Mouse (Mus musculus): ENCODE measurements at regions not wholly inside any gene's neighbourhood (a gene's known extent, or its start where the extent isn't known, plus 50 kb on each side); places are given as distances from the start of the nearest gene placed in this dataset.

- Histone ChIP-seq H3K79me2 (ENCODE audit: control insufficient read depth, insufficient read depth) (no peaks in the 10 kb centered on the region), H3K79me3 (ENCODE audit: low read depth) (no peaks in the 10 kb centered on the region), H3K36me3 (ENCODE audit: control insufficient read depth, insufficient read depth) (no peaks in the 10 kb centered on the region), H3K4me3 (ENCODE audit: insufficient read depth, poor library complexity, severe bottlenecking) (no peak overlapping the region), H3ac (ENCODE audit: control insufficient read depth, insufficient read length, low read depth) (no peak overlapping the region), H3K27me3 (ENCODE audit: control insufficient read depth, insufficient read depth, insufficient read length) (peaks cover 3% of the 10 kb centered on the region)
- TF ChIP-seq FOSL1 (IDR thresholded peaks at IDR 0.05; ENCODE audit: insufficient read depth, low read length, poor library complexity, severe bottlenecking) (no peak), USF1 (IDR thresholded peaks at IDR 0.05; ENCODE audit: low read depth) (no peak), MYOG (IDR thresholded peaks at IDR 0.05; ENCODE audit: control insufficient read depth, extremely low read depth, insufficient read length) (no peak), CEBPB (IDR thresholded peaks at IDR 0.05; ENCODE audit: low read depth) (no peak), MAX (IDR thresholded peaks at IDR 0.05) (no peak), MYOD1 (IDR thresholded peaks at IDR 0.05; ENCODE audit: control insufficient read depth, insufficient read length, low read depth) (no peak), CTCF (IDR thresholded peaks at IDR 0.05; ENCODE audit: control insufficient read depth, insufficient read depth, insufficient read length) (no peak)
These were observed 287.1 kb upstream of the Mki67 start for GRCm38 (mm10) chr7:136003291-136003690.

- Histone ChIP-seq H3ac (ENCODE audit: control insufficient read depth, insufficient read length, low read depth) (no peak overlapping the region), H3K27me3 (ENCODE audit: control insufficient read depth, insufficient read depth, insufficient read length) (peaks cover 10% of the 10 kb centered on the region), H3K79me3 (ENCODE audit: low read depth) (no peaks in the 10 kb centered on the region), H3K36me3 (ENCODE audit: control insufficient read depth, insufficient read depth) (no peaks in the 10 kb centered on the region), H3K79me2 (ENCODE audit: control insufficient read depth, insufficient read depth) (no peaks in the 10 kb centered on the region), H3K4me3 (ENCODE audit: insufficient read depth, poor library complexity, severe bottlenecking) (no peak overlapping the region)
- TF ChIP-seq MAX (IDR thresholded peaks at IDR 0.05) (no peak), FOSL1 (IDR thresholded peaks at IDR 0.05; ENCODE audit: insufficient read depth, low read length, poor library complexity, severe bottlenecking) (no peak), CTCF (IDR thresholded peaks at IDR 0.05; ENCODE audit: control insufficient read depth, insufficient read depth, insufficient read length) (no peak), USF1 (IDR thresholded peaks at IDR 0.05; ENCODE audit: low read depth) (no peak), MYOD1 (IDR thresholded peaks at IDR 0.05; ENCODE audit: control insufficient read depth, insufficient read length, low read depth) (no peak), MYOG (IDR thresholded peaks at IDR 0.05; ENCODE audit: control insufficient read depth, extremely low read depth, insufficient read length) (no peak), CEBPB (IDR thresholded peaks at IDR 0.05; ENCODE audit: low read depth) (no peak)
These were observed 291.8 kb upstream of the Mki67 start for GRCm38 (mm10) chr7:136007796-136008455.

- Histone ChIP-seq H3K79me3 (ENCODE audit: low read depth) (no peaks in the 10 kb centered on the region), H3K36me3 (ENCODE audit: control insufficient read depth, insufficient read depth) (no peaks in the 10 kb centered on the region), H3ac (ENCODE audit: control insufficient read depth, insufficient read length, low read depth) (no peak overlapping the region), H3K27me3 (ENCODE audit: control insufficient read depth, insufficient read depth, insufficient read length) (peaks cover 10% of the 10 kb centered on the region), H3K4me3 (ENCODE audit: insufficient read depth, poor library complexity, severe bottlenecking) (no peak overlapping the region), H3K79me2 (ENCODE audit: control insufficient read depth, insufficient read depth) (no peaks in the 10 kb centered on the region)
- TF ChIP-seq CEBPB (IDR thresholded peaks at IDR 0.05; ENCODE audit: low read depth) (no peak), MYOG (IDR thresholded peaks at IDR 0.05; ENCODE audit: control insufficient read depth, extremely low read depth, insufficient read length) (no peak), MAX (IDR thresholded peaks at IDR 0.05) (no peak), CTCF (IDR thresholded peaks at IDR 0.05; ENCODE audit: control insufficient read depth, insufficient read depth, insufficient read length) (no peak), USF1 (IDR thresholded peaks at IDR 0.05; ENCODE audit: low read depth) (no peak)
These were observed 292.3 kb upstream of the Mki67 start for GRCm38 (mm10) chr7:136008486-136008885.

- no peaks in the 10 kb centered on the region for H3K79me3 ChIP-seq (ENCODE audit: low read depth)
- H3K27me3 ChIP-seq (ENCODE audit: control insufficient read depth, insufficient read depth, insufficient read length), result peaks cover 10% of the 10 kb centered on the region
- TF ChIP-seq FOSL1 (IDR thresholded peaks at IDR 0.05; ENCODE audit: insufficient read depth, low read length, poor library complexity, severe bottlenecking) (no peak), CTCF (IDR thresholded peaks at IDR 0.05; ENCODE audit: control insufficient read depth, insufficient read depth, insufficient read length) (peak; percentile 35)
- H3ac ChIP-seq (ENCODE audit: control insufficient read depth, insufficient read length, low read depth), result no peak overlapping the region
- H3K36me3 ChIP-seq (ENCODE audit: control insufficient read depth, insufficient read depth), result no peaks in the 10 kb centered on the region
- no peaks in the 10 kb centered on the region for H3K79me2 ChIP-seq (ENCODE audit: control insufficient read depth, insufficient read depth)
- H3K4me3 ChIP-seq (ENCODE audit: insufficient read depth, poor library complexity, severe bottlenecking), result no peak overlapping the region
These were observed 293.9 kb upstream of the Mki67 start for GRCm38 (mm10) chr7:136010013-136010412.

- peaks cover 4% of the 10 kb centered on the region for H3K27me3 ChIP-seq (ENCODE audit: control insufficient read depth, insufficient read depth, insufficient read length)
- no peak overlapping the region for H3K4me3 ChIP-seq (ENCODE audit: insufficient read depth, poor library complexity, severe bottlenecking)
- H3K79me2 ChIP-seq (ENCODE audit: control insufficient read depth, insufficient read depth), result no peaks in the 10 kb centered on the region
- TF ChIP-seq MYOD1 (IDR thresholded peaks at IDR 0.05; ENCODE audit: control insufficient read depth, insufficient read length, low read depth) (no peak), MYOG (IDR thresholded peaks at IDR 0.05; ENCODE audit: control insufficient read depth, extremely low read depth, insufficient read length) (no peak), MAX (IDR thresholded peaks at IDR 0.05) (no peak), CTCF (IDR thresholded peaks at IDR 0.05; ENCODE audit: control insufficient read depth, insufficient read depth, insufficient read length) (no peak)
- no peaks in the 10 kb centered on the region for H3K79me3 ChIP-seq (ENCODE audit: low read depth)
- no peak overlapping the region for H3ac ChIP-seq (ENCODE audit: control insufficient read depth, insufficient read length, low read depth)
- no peaks in the 10 kb centered on the region for H3K36me3 ChIP-seq (ENCODE audit: control insufficient read depth, insufficient read depth)
These were observed 298.5 kb upstream of the Mki67 start for GRCm38 (mm10) chr7:136014706-136015105.

GRCm38 (mm10) chr7:136016918-136017317, 300.8 kb upstream of the Mki67 start:
- no peak for TF ChIP-seq FOSL1 (IDR thresholded peaks at IDR 0.05; ENCODE audit: insufficient read depth, low read length, poor library complexity, severe bottlenecking)
- no peak for TF ChIP-seq MAX (IDR thresholded peaks at IDR 0.05)
- TF ChIP-seq CTCF (IDR thresholded peaks at IDR 0.05; ENCODE audit: control insufficient read depth, insufficient read depth, insufficient read length), result no peak
- no peak for TF ChIP-seq USF1 (IDR thresholded peaks at IDR 0.05; ENCODE audit: low read depth)
- no peak for TF ChIP-seq CEBPB (IDR thresholded peaks at IDR 0.05; ENCODE audit: low read depth)
- no peak for TF ChIP-seq MYOD1 (IDR thresholded peaks at IDR 0.05; ENCODE audit: control insufficient read depth, insufficient read length, low read depth)
- no peak for TF ChIP-seq MYOG (IDR thresholded peaks at IDR 0.05; ENCODE audit: control insufficient read depth, extremely low read depth, insufficient read length)
- Histone ChIP-seq H3K79me2 (ENCODE audit: control insufficient read depth, insufficient read depth) (no peaks in the 10 kb centered on the region), H3K36me3 (ENCODE audit: control insufficient read depth, insufficient read depth) (no peaks in the 10 kb centered on the region), H3K27me3 (ENCODE audit: control insufficient read depth, insufficient read depth, insufficient read length) (peaks cover 4% of the 10 kb centered on the region), H3K79me3 (ENCODE audit: low read depth) (no peaks in the 10 kb centered on the region), H3ac (ENCODE audit: control insufficient read depth, insufficient read length, low read depth) (no peak overlapping the region), H3K4me3 (ENCODE audit: insufficient read depth, poor library complexity, severe bottlenecking) (no peak overlapping the region)
